Mouse (Mus musculus) midbrain, postnatal 0 days (tissue): ENCODE measurements around the gene Scrn3. TPM values are rescaled to one million over a fixed set of nuclear protein-coding genes. Genes with fewer than 3 reads are reported as not detected.

Experiments
- ATAC-seq: fragments of 200-750 bp; cut with Nextera tagmentation; 2 replicates; pipeline ENCODE4 v1.8.0; 2017; ENCODE audit warnings: moderate number of reproducible peaks, mild to moderate bottlenecking, moderate TSS enrichment, moderate library complexity; ENCODE audit not compliant: low FRiP score
- DNase-seq: peaks from one replicate; pipeline ENCODE4 v3.0.0-alpha.2; 2015; ENCODE audit warnings: low spot score
- H3K27ac ChIP-seq: fragments of 300-500 bp; sonication (generic); 2 replicates; pipeline ENCODE4 v1.5.1; 2014; ENCODE audit warnings: low read depth, mild to moderate bottlenecking, low read length, mixed read lengths
- H3K27me3 ChIP-seq: fragments of 300-500 bp; sonication (generic); 2 replicates; pipeline ENCODE4 v1.6.1; 2014; ENCODE audit warnings: low read length, control low read depth, mixed read lengths; ENCODE audit not compliant: insufficient read depth
- H3K36me3 ChIP-seq: fragments of 300-500 bp; sonication (generic); 2 replicates; pipeline ENCODE4 v1.6.1; 2014; ENCODE audit warnings: low read length, control low read depth, mixed read lengths; ENCODE audit not compliant: insufficient read depth
- H3K4me1 ChIP-seq: fragments of 300-500 bp; sonication (generic); 2 replicates; pipeline ENCODE4 v1.6.1; 2014; ENCODE audit warnings: mild to moderate bottlenecking, control low read depth, antibody characterized with exemption, low read length, mixed read lengths; ENCODE audit not compliant: insufficient read depth
- H3K4me2 ChIP-seq: fragments of 300-500 bp; sonication (generic); 2 replicates; pipeline ENCODE4 v1.6.1; 2014; ENCODE audit warnings: low read depth, mild to moderate bottlenecking, low read length, mixed read lengths; ENCODE audit not compliant: poor library complexity, severe bottlenecking
- H3K4me3 ChIP-seq: fragments of 300-500 bp; sonication (generic); 2 replicates; pipeline ENCODE4 v1.5.1; 2014; ENCODE audit warnings: low read depth, mild to moderate bottlenecking, low read length, moderate library complexity
- H3K9ac ChIP-seq: fragments of 300-500 bp; sonication (generic); replicated peaks from 2 replicates; pipeline ENCODE4 v1.6.1; 2014; ENCODE audit warnings: mild to moderate bottlenecking, low read length, moderate library complexity, mixed read lengths; ENCODE audit not compliant: poor library complexity, severe bottlenecking
- H3K9me3 ChIP-seq: fragments of 300-500 bp; sonication (generic); 2 replicates; pipeline ENCODE4 v1.6.1; 2016; ENCODE audit warnings: low read length, control low read depth
- CTCF ChIP-seq: IDR thresholded peaks from 2 replicates; pipeline ENCODE4 v1.5.1; 2016; ENCODE audit warnings: antibody characterized with exemption, mild to moderate bottlenecking
- WGBS: fragments of 180-500 bp; shearing (Covaris S2); extraction: QIAGEN DNeasy Blood & Tissue Kit; methylation state at CpG from one replicate; pipeline ENCODE4 v1.1.7; 2014; 5-methylcytosine and 5-hydroxymethylcytosine counted together
- polyA plus RNA-seq: library from polyadenylated mRNA; unstranded; fragments of >200 nt; fragmentation: Nextera tagmentation; extraction: Ambion mirVana; gene quantifications from 2 replicates; pipeline ENCODE4 v1.2.1, GENCODE M21; 2015
- total RNA-seq: library from RNA; depleted of rRNA; stranded (reverse); fragments of >200 nt; gene quantifications from 2 replicates; pipeline ENCODE4 v1.2.3, GENCODE M21; 2014; rRNA removed

Scrn3 gene
- 4.2 and 5.7 TPM in 2 replicates for total RNA-seq
- 5.4 and 6.5 TPM in 2 replicates for polyA plus RNA-seq

GRCm38 (mm10) chr2:73312152-73313116, at the start of gene Scrn3, which contains the start of gene Cir1:
Scrn3 (plus strand) TSS chr2:73312601.
Cir1 (minus strand) TSS chr2:73312701.
- Histone ChIP-seq H3K27me3 (no peaks in the 10 kb centered on the region), H3K9ac (peak within 1 kb of the TSS; percentile 64), H3K4me2 (peak within 1 kb of the TSS; percentile 87), H3K36me3 (peaks cover 6% of the 10 kb centered on the region), H3K4me3 (peak within 1 kb of the TSS; percentile 79), H3K27ac (peak within 1 kb of the TSS; percentile 39; the same call in 1 of the 2 replicates), H3K9me3 (no peaks in the 10 kb centered on the region), H3K4me1 (no peaks in the 10 kb centered on the region)
- peak; percentile 98 for DNase-seq
- TF ChIP-seq CTCF, result no peak
- ATAC-seq, result peak; percentile 97
- WGBS, result 1% methylated on average over 64 of the region's 64 CpGs

GRCm38 (mm10) chr2:73263172-73263765, 49.1 kb upstream of the Scrn3 start:
- no peak for ATAC-seq
- Histone ChIP-seq H3K27me3 (peaks cover 53% of the 10 kb centered on the region), H3K27ac (no peak overlapping the region), H3K4me2 (peak overlapping the region; percentile 42), H3K4me1 (0 out of 2 replicates have a peak, but pooled peaks cover 6% of the 10 kb centered on the region), H3K4me3 (peak overlapping the region; percentile 25; the same call in 1 of the 2 replicates), H3K9ac (no peak overlapping the region), H3K9me3 (no peaks in the 10 kb centered on the region), H3K36me3 (no peaks in the 10 kb centered on the region)
- no peak for DNase-seq
- TF ChIP-seq CTCF, result no peak
- WGBS, result 10% methylated on average over 16 of the region's 16 CpGs

GRCm38 (mm10) chr2:73263794-73264610, 48.4 kb upstream of the Scrn3 start:
- peak overlapping the region; percentile 25; the same call in 1 of the 2 replicates for H3K4me3 ChIP-seq
- no peak overlapping the region for H3K9ac ChIP-seq
- WGBS, result under 1% methylated on average over 38 of the region's 38 CpGs
- H3K36me3 ChIP-seq, result no peaks in the 10 kb centered on the region
- no peak overlapping the region for H3K27ac ChIP-seq
- 0 out of 2 replicates have a peak, but pooled peaks have one; percentile 34 for ATAC-seq
- H3K4me1 ChIP-seq, result 0 out of 2 replicates have a peak, but pooled peaks cover 6% of the 10 kb centered on the region
- H3K9me3 ChIP-seq, result no peaks in the 10 kb centered on the region
- H3K4me2 ChIP-seq, result peak overlapping the region; percentile 42
- peaks cover 54% of the 10 kb centered on the region for H3K27me3 ChIP-seq
- TF ChIP-seq CTCF, result no peak
- DNase-seq, result no peak

GRCm38 (mm10) chr2:73264611-73265195, 47.7 kb upstream of the Scrn3 start:
- Histone ChIP-seq H3K9ac (no peak overlapping the region), H3K36me3 (no peaks in the 10 kb centered on the region), H3K27ac (no peak overlapping the region), H3K4me1 (0 out of 2 replicates have a peak, but pooled peaks cover 6% of the 10 kb centered on the region), H3K9me3 (no peaks in the 10 kb centered on the region), H3K4me3 (no peak overlapping the region), H3K27me3 (peaks cover 55% of the 10 kb centered on the region), H3K4me2 (no peak overlapping the region)
- ATAC-seq (no peak), DNase-seq (no peak)
- no peak for TF ChIP-seq CTCF
- WGBS, result 11% methylated on average over 11 of the region's 11 CpGs

GRCm38 (mm10) chr2:73266011-73266410, 46.4 kb upstream of the Scrn3 start:
- Histone ChIP-seq H3K36me3 (no peaks in the 10 kb centered on the region), H3K9ac (no peak overlapping the region), H3K9me3 (no peaks in the 10 kb centered on the region), H3K27ac (no peak overlapping the region), H3K27me3 (peaks cover 65% of the 10 kb centered on the region), H3K4me3 (no peak overlapping the region), H3K4me1 (0 out of 2 replicates have a peak, but pooled peaks cover 6% of the 10 kb centered on the region), H3K4me2 (no peak overlapping the region)
- peak; percentile 56 for TF ChIP-seq CTCF
- ATAC-seq (no peak), DNase-seq (no peak)
- 14% methylated on average over 5 of the region's 5 CpGs for WGBS
